Mouse (Mus musculus): ENCODE data around the gene Gipr.

DNA sequence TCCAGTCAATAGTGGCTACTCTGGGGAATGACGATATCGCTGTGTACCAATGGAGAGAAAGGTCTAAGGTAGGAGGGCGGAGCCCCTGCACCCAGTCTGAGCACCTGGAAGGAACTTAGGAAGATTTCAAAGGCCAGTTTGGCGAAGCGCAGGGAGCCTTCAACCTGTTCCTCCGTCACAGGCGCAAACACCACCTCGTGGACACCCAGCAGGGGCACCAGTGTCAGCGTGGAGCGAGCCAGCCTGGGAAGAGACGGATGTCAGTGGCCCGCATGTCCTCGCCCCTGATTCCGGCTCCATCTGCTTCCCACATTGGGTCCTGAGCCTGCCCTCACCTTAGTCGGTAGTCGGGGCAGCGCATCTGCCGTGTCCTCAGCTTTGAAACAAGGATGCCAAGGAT is 6.5 kb downstream of the Gipr start:
- TF ChIP-seq CTCF (conservative IDR thresholded peaks at IDR 0.05; ENCODE audit: low read length) (no peak), POU5F1 (IDR thresholded peaks at IDR 0.05; ENCODE audit: borderline replicate concordance, low read length) (no peak)
